Mouse (Mus musculus): ENCODE data around the gene Clic1. TPM values are rescaled to one million over a fixed set of nuclear protein-coding genes. Genes with fewer than 3 reads are reported as not detected.

Clic1 gene
- polyA plus RNA-seq, 1 experiment from 2014 or later, result 17.7 TPM

GRCm38 (mm10) chr17:35063466-35063865, 13.7 kb downstream of the Clic1 start:
- H3K9me3 ChIP-seq (ENCODE audit: control insufficient read depth, low read length), result no peaks in the 10 kb centered on the region
- peaks cover 24% of the 10 kb centered on the region for H3K36me3 ChIP-seq (ENCODE audit: control insufficient read depth, insufficient read depth, low read length)
- no peak for ATAC-seq (ENCODE audit: low FRiP score, low TSS enrichment)
- no peak overlapping the region for H3K4me2 ChIP-seq (ENCODE audit: low read length)
- no peak for DNase-seq
- H3K27ac ChIP-seq (replicated peaks; ENCODE audit: low read depth, low read length), result no peak overlapping the region
- peaks cover 18% of the 10 kb centered on the region; the same call in 1 of the 2 replicates for H3K27me3 ChIP-seq (ENCODE audit: control insufficient read depth, insufficient read depth, low read length)
- H3K4me3 ChIP-seq (replicated peaks; ENCODE audit: low read depth, low read length), result no peak overlapping the region
- no peak overlapping the region for H3K9ac ChIP-seq (replicated peaks; ENCODE audit: low read length)
- H3K4me1 ChIP-seq (ENCODE audit: control insufficient read depth, insufficient read depth, low read length), result peaks cover 17% of the 10 kb centered on the region
- WGBS, result 94% methylated on average over 3 of the region's 3 CpGs

- Histone ChIP-seq H3K36me3 (ENCODE audit: control insufficient read depth, insufficient read depth, low read length) (peaks cover 24% of the 10 kb centered on the region), H3K27ac (replicated peaks; ENCODE audit: low read depth, low read length) (no peak overlapping the region), H3K9me3 (ENCODE audit: control insufficient read depth, low read length) (no peaks in the 10 kb centered on the region), H3K4me3 (replicated peaks; ENCODE audit: low read depth, low read length) (no peak overlapping the region), H3K27me3 (ENCODE audit: control insufficient read depth, insufficient read depth, low read length) (peaks cover 18% of the 10 kb centered on the region; the same call in 1 of the 2 replicates), H3K4me1 (ENCODE audit: control insufficient read depth, insufficient read depth, low read length) (peaks cover 16% of the 10 kb centered on the region), H3K4me2 (ENCODE audit: low read length) (peak overlapping the region; percentile 42), H3K9ac (replicated peaks; ENCODE audit: low read length) (peak overlapping the region; percentile 20; the same call in 1 of the 2 replicates)
- 33% methylated on average over 10 of the region's 10 CpGs for WGBS
- DNase-seq (no peak), ATAC-seq (ENCODE audit: low FRiP score, low TSS enrichment) (no peak)
These were observed 14.7 kb downstream of the Clic1 start for GRCm38 (mm10) chr17:35064378-35064877.

- no peak for ATAC-seq (ENCODE audit: low FRiP score, low TSS enrichment)
- peak within 1 kb of the TSS; percentile 42 for H3K4me2 ChIP-seq (ENCODE audit: low read length)
- WGBS, result 2% methylated on average over 48 of the region's 48 CpGs
These were observed 15.5 kb downstream of the Clic1 start, which contains the start of gene Ly6g6c for GRCm38 (mm10) chr17:35064951-35065947. Gene Ly6g6c (plus strand): TSS chr17:35065388.

GRCm38 (mm10) chr17:35066084-35066483, 16.3 kb downstream of the Clic1 start, which contains the start of gene Mpig6b:
Gene Mpig6b (minus strand): TSS chr17:35066184.
- H3K4me2 ChIP-seq (ENCODE audit: low read length), result peak within 1 kb of the TSS; percentile 42
- ATAC-seq (ENCODE audit: low FRiP score, low TSS enrichment) (no peak), DNase-seq (no peak)
- no peak within 1 kb of the TSS for H3K27ac ChIP-seq (replicated peaks; ENCODE audit: low read depth, low read length)
- no peak within 1 kb of the TSS for H3K9ac ChIP-seq (replicated peaks; ENCODE audit: low read length)
- H3K27me3 ChIP-seq (ENCODE audit: control insufficient read depth, insufficient read depth, low read length), result peaks cover 18% of the 10 kb centered on the region; the same call in 1 of the 2 replicates
- H3K36me3 ChIP-seq (ENCODE audit: control insufficient read depth, insufficient read depth, low read length), result peaks cover 19% of the 10 kb centered on the region
- WGBS, result 46% methylated on average over 10 of the region's 10 CpGs
- H3K4me3 ChIP-seq (replicated peaks; ENCODE audit: low read depth, low read length), result peak within 1 kb of the TSS; percentile 19
- H3K4me1 ChIP-seq (ENCODE audit: control insufficient read depth, insufficient read depth, low read length), result 0 out of 2 replicates have a peak, but pooled peaks cover 4% of the 10 kb centered on the region
- no peaks in the 10 kb centered on the region for H3K9me3 ChIP-seq (ENCODE audit: control insufficient read depth, low read length)

More at GRCm38 (mm10) chr17:35064951-35065947, 15.5 kb downstream of the Clic1 start, which contains the start of gene Ly6g6c:
- peaks cover 24% of the 10 kb centered on the region for H3K36me3 ChIP-seq (ENCODE audit: control insufficient read depth, insufficient read depth, low read length)
- H3K4me3 ChIP-seq (replicated peaks; ENCODE audit: low read depth, low read length), result peak within 1 kb of the TSS; percentile 19
- no peak within 1 kb of the TSS for H3K27ac ChIP-seq (replicated peaks; ENCODE audit: low read depth, low read length)
- peaks cover 18% of the 10 kb centered on the region; the same call in 1 of the 2 replicates for H3K27me3 ChIP-seq (ENCODE audit: control insufficient read depth, insufficient read depth, low read length)
- DNase-seq, result peak; percentile 39
- H3K4me1 ChIP-seq (ENCODE audit: control insufficient read depth, insufficient read depth, low read length), result peaks cover 11% of the 10 kb centered on the region
- H3K9me3 ChIP-seq (ENCODE audit: control insufficient read depth, low read length), result no peaks in the 10 kb centered on the region
- H3K9ac ChIP-seq (replicated peaks; ENCODE audit: low read length), result peak within 1 kb of the TSS; percentile 20; the same call in 1 of the 2 replicates

GRCm38 (mm10) chr17:35068213-35068914, 18.6 kb downstream of the Clic1 start:
- H3K4me1 ChIP-seq (ENCODE audit: control insufficient read depth, insufficient read depth, low read length), result 0 out of 2 replicates have a peak, but pooled peaks cover 4% of the 10 kb centered on the region
- no peaks in the 10 kb centered on the region for H3K36me3 ChIP-seq (ENCODE audit: control insufficient read depth, insufficient read depth, low read length)
- no peak overlapping the region for H3K27ac ChIP-seq (replicated peaks; ENCODE audit: low read depth, low read length)
- H3K9me3 ChIP-seq (ENCODE audit: control insufficient read depth, low read length), result no peaks in the 10 kb centered on the region
- no peak for DNase-seq
- H3K9ac ChIP-seq (replicated peaks; ENCODE audit: low read length), result no peak overlapping the region
- ATAC-seq (ENCODE audit: low FRiP score, low TSS enrichment), result no peak
- H3K27me3 ChIP-seq (ENCODE audit: control insufficient read depth, insufficient read depth, low read length), result peaks cover 18% of the 10 kb centered on the region; the same call in 1 of the 2 replicates
- no peak overlapping the region for H3K4me3 ChIP-seq (replicated peaks; ENCODE audit: low read depth, low read length)
- WGBS, result 88% methylated on average over 17 of the region's 17 CpGs
- no peak overlapping the region for H3K4me2 ChIP-seq (ENCODE audit: low read length)

GRCm38 (mm10) chr17:35070556-35071229, 20.9 kb downstream of the Clic1 start:
- 68% methylated on average over 6 of the region's 6 CpGs for WGBS
- ATAC-seq (ENCODE audit: low FRiP score, low TSS enrichment), result no peak
- no peak for DNase-seq

GRCm38 (mm10) chr17:35071454-35071853, 21.7 kb downstream of the Clic1 start:
- Histone ChIP-seq H3K36me3 (ENCODE audit: control insufficient read depth, insufficient read depth, low read length) (no peaks in the 10 kb centered on the region), H3K4me2 (ENCODE audit: low read length) (no peak overlapping the region), H3K4me1 (ENCODE audit: control insufficient read depth, insufficient read depth, low read length) (no peaks in the 10 kb centered on the region), H3K9ac (replicated peaks; ENCODE audit: low read length) (no peak overlapping the region), H3K27me3 (ENCODE audit: control insufficient read depth, insufficient read depth, low read length) (no peaks in the 10 kb centered on the region; the same call in 1 of the 2 replicates), H3K27ac (replicated peaks; ENCODE audit: low read depth, low read length) (no peak overlapping the region), H3K4me3 (replicated peaks; ENCODE audit: low read depth, low read length) (no peak overlapping the region), H3K9me3 (ENCODE audit: control insufficient read depth, low read length) (no peaks in the 10 kb centered on the region)
- no peak for DNase-seq
- 81% methylated on average over 9 of the region's 9 CpGs for WGBS
- ATAC-seq (ENCODE audit: low FRiP score, low TSS enrichment), result no peak

More at GRCm38 (mm10) chr17:35070556-35071229, 20.9 kb downstream of the Clic1 start:
- Histone ChIP-seq H3K27me3 (ENCODE audit: control insufficient read depth, insufficient read depth, low read length) (no peaks in the 10 kb centered on the region; the same call in 1 of the 2 replicates), H3K4me2 (ENCODE audit: low read length) (no peak overlapping the region), H3K4me3 (replicated peaks; ENCODE audit: low read depth, low read length) (no peak overlapping the region), H3K9me3 (ENCODE audit: control insufficient read depth, low read length) (no peaks in the 10 kb centered on the region), H3K27ac (replicated peaks; ENCODE audit: low read depth, low read length) (no peak overlapping the region), H3K4me1 (ENCODE audit: control insufficient read depth, insufficient read depth, low read length) (no peaks in the 10 kb centered on the region), H3K9ac (replicated peaks; ENCODE audit: low read length) (no peak overlapping the region), H3K36me3 (ENCODE audit: control insufficient read depth, insufficient read depth, low read length) (no peaks in the 10 kb centered on the region)

- Histone ChIP-seq H3K9me3 (ENCODE audit: control insufficient read depth, low read length) (no peaks in the 10 kb centered on the region), H3K27me3 (ENCODE audit: control insufficient read depth, insufficient read depth, low read length) (no peaks in the 10 kb centered on the region), H3K27ac (replicated peaks; ENCODE audit: low read depth, low read length) (no peak overlapping the region), H3K4me1 (ENCODE audit: control insufficient read depth, insufficient read depth, low read length) (no peaks in the 10 kb centered on the region), H3K9ac (replicated peaks; ENCODE audit: low read length) (no peak overlapping the region), H3K4me3 (replicated peaks; ENCODE audit: low read depth, low read length) (no peak overlapping the region), H3K4me2 (ENCODE audit: low read length) (no peak overlapping the region), H3K36me3 (ENCODE audit: control insufficient read depth, insufficient read depth, low read length) (no peaks in the 10 kb centered on the region)
- no peak for ATAC-seq (ENCODE audit: low FRiP score, low TSS enrichment)
- WGBS, result 60% methylated on average over 17 of the region's 17 CpGs
- DNase-seq, result no peak
These were observed 24.3 kb downstream of the Clic1 start for GRCm38 (mm10) chr17:35074097-35074496.
